Mouse (Mus musculus) forelimb bud, embryonic 11.5 days (tissue): Measurements from ENCODE around the gene Hnrnph3.

Experiments used
- DNase-seq: peaks from one replicate; pipeline ENCODE4 v3.0.0-alpha.2; 2012; ENCODE audit warnings: low read depth, low spot score

The Hnrnph3 gene

DNA sequence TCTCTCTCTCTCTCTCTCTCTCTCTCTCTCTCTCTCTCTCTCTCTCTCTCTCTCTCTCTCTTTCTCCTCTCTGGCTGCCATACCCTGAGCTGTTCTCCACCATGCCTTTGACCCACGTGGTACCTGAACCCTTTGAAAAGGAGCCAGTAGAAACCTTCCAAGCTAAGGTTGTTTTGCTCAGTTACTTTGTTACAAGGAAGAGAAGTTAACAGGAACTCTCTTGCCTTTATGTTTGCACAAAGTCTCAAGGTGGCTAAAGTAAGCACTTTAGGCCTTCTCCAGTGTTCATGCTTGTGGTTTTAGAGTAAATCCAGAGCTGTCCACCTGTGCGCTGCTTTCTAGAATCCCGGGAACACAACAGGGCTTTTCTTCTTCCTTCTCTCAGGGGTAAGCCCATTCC lies 8.2 kb upstream of the Hnrnph3 start:
- no peak for DNase-seq

DNA sequence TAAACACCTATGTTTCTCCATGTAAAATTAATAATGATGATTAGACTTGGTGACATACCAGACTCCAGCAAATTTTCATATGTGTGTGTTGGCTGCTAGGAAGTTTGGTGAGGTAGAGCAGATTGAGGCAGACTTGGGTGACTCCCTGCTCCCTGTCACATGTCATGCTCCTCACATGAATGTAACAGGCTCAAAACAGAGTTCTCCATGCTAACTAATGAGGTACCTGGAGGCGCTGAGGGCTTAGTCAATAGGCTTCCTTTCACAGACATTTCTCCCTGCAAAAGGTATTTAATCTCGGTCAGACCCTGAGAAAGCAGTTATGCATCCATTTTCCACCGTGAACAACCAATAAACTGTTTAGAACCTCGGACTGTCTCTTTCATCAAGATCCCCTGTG lies 4.4 kb upstream of the Hnrnph3 start:
- no peak for DNase-seq

DNA sequence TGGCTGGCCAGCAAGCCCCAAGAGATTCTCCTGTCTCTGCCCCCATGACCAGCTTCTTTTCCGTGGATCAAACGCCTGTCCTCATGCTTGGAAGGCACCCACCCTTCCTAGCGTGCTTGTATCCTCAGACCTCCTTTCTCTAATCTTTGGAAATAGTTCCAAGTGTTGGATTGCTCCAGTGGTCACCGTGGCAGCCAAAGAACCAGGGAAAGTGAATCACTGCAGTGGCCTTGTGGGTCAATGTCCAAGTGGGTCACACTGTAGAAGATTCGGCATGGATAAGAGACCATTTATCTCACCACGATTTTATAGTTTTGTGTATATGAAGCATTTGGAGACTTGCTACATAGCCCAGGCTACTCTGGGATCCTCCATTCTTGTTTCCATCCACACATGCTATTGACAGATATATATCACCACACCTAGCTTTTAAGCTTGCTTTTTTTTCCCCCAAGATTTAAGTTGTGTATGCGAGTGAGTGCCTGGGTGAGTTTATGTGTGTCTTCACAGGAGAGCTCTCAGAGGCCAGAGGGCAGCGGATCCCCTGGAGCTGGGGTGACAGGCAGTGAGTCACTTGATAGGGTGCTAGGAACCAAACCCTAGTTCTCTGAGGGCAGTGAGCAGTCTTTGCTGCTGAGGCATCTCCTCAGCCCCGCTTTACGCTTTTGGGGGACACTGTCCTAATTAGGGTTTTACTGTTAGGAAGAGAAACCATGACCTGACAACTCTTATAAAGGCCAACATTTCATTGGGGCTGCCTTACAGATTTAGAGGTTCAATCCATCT lies 3.6 kb upstream of the Hnrnph3 start:
- DNase-seq = no peak

DNA sequence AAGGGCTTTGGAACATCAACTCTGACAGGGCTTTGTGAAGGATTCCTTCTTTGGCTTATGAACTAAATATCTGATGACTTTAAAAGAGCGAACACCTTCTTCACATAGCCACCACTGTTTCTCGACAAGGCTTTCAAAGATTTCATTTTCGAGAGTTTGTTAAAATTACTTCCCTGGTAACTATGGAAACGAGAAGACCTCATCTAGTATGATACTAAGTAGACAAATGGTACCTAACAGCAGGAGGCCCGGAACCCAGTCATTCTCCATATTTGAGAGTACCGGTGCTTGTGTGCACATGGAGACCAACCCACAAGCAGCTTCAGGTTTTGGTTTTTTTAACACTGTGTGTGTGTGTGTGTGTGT lies 2.8 kb upstream of the Hnrnph3 start:
- DNase-seq = no peak

DNA sequence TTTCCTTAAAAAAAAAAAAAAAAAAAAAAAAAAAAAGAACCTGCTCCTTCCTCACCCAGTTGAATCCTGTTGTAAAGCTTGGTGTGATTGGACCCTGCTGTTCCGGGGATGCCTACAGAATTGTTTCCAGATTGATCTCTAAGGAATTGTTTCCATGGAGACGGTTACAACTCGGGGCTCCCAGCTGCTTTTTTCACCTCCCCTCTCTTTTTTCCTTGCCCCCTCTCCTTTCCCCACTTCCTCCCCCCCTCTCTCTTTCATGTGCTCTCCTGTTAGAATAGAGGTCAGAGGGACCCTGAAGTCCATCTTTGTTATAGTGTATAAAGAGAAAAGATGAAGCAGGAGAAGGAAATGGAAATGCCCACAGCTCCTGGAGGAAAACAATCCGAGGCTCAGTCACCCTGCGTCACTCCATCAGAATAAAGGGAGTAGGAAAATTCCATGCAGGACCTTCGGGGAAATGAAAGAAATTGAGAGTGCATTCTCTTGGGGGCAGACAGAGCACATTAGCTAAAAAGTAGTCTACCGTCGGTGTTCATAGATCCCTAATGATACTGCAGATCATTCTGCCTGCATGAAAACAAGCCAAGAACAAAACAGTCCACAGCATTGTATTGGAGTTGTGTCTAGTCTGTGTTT lies 2.3 kb upstream of the Hnrnph3 start:
- DNase-seq = peak; percentile 68

DNA sequence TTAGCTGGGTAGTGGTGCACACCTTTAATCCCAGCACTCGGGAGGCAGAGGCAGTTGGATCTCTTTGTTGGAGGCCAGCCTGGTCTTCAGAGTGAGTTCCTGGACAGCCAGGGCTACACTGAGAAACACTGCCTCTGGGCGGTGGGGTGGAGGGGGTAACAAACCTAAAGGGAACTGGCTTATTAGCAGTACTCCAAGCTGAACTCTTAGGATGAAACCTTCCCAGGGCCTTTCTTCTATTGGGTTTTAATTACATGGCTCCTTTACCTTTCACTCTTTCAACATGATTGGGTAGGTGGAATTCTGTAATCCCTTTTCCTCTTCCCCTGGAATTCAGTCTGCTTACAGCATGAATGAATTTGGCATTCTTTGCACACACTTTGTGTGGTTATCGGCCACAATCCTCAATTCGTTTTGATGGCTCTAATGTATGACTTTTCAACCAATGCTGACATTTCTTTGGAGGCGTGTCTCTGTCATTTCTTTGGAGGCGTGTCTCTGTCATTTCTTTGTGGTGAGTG lies 1.5 kb upstream of the Hnrnph3 start:
- no peak for DNase-seq

DNA sequence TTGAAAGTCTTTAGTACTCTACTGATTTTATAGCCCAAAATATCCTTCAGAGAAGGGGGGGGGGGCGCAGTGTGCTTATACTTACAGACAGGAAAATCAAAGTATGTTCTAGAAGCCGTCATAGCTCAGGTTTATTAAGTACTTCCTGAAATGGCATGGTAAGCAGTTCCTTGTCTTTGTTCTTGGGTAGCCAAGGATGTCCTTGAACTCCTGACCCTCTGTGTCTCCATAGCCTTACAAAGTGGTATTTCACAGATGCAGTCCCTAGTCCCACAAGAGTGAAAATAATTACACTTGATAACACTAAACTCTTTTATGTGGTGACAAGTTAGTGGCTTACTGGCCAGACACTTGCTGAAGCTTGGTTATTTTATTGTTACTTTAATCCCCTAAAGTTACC lies 999 bp upstream of the Hnrnph3 start:
- no peak for DNase-seq

DNA sequence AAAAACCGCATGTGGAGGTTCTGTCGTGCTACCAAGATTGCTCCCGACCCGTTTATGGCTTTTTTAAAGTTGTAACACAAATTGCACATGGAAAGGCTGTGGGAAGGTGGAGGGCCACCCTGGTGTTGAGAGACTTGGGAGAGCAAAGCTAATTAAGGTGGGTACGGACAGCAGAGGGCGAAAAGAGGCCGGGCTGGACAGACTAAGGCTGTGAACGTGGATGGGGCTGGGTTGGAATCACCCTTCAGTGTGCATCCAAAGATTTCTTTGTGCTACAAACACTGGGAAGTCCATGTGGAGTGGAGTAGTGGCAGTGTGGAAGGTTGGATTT lies 528 bp upstream of the Hnrnph3 start:
- peak; percentile 48 for DNase-seq

DNA sequence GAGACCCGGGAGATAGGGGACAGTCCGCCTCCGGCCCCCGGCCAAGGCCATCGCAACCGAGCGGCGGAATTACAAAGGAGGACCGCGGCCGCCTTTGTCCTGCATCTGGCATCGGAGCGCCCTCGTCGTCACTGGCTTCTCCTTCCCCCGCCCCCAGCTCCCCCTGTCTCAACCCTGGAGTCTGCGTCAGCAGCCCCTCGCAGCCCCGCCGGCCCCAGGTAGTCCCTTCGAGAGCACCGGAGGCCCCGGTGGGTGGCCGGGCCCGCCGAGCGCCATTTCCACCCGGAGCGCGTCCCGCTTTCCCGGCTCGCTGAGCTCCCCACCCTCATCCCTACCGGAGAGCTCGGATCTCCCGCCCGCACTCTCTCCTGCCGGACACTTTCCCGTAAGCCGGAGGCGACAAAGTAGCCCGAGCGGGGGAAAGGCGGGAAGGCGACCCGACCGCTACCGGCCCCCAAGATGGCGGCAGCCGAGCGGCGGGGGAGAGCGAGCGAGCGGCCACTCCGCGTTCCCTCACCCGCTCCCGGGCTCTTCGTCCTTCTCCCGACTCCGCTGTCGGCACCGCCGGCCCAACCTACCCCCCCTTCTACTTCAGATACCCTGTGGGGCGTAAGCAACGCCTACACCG lies 782 bp downstream of the Hnrnph3 start:
- peak; percentile 37 for DNase-seq

DNA sequence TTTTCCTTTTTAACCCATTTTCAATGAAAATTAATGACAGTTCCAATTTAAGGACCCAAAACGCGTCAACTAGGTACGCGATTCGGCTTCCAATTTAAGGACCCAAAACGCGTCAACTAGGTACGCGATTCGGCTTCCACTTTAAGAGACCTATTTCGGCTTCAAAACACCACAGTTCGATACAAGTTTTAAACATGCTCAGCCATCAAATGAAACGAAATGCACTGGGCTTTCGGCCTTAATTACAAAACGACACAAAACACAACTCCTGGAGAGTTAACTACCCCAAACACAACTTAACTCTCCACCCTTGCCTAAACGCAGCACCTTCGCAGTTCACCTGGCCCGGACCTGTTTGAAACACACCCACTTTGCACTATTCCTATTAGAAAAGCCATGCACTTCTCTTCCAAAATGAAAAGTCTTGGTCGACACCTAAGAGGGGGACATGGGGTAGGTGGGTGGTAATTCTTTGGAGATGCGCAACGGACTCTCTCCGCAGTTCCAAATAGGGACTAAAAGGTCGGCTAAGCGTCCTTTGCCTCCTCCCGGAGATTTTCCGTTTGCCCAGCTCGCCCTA lies 1.4 kb downstream of the Hnrnph3 start:
- no peak for DNase-seq

DNA sequence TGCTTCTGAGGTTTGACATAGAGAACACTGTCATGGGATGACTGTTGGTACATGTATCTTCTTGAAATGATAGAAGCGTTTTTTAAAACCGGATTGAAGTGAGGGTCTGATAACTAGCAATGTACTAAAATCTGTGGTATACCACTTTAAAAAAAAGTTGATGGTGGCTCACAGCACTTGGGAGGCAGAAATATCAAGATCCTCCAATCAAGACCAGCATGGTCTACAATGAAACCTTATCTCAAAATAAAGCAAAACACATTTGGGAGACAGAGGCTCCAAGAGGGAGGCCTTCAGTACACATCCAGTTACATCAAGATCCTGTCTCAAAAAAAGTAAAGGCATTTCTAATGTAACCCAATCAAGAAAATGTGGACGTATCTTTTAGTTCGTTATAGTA lies 2.3 kb downstream of the Hnrnph3 start:
- no peak for DNase-seq

DNA sequence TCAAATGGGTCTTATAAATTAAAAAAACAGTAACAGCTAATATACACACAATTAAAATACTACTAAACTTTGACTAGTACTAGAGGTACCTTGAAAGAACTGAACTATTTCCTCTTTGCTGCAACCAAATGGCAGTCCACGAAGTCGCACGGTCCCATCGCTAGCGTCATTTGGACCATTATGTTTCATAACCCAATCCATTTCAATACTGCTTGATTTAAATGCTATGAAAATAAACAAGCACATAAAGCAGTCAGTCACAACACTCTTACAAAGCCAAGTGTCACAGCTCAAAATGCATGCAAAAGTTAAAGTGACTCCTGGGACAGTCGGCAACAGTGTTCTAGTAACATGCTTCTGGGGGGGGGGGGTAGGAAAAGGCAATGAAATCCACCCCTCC lies 4.7 kb downstream of the Hnrnph3 start:
- DNase-seq = no peak

DNA sequence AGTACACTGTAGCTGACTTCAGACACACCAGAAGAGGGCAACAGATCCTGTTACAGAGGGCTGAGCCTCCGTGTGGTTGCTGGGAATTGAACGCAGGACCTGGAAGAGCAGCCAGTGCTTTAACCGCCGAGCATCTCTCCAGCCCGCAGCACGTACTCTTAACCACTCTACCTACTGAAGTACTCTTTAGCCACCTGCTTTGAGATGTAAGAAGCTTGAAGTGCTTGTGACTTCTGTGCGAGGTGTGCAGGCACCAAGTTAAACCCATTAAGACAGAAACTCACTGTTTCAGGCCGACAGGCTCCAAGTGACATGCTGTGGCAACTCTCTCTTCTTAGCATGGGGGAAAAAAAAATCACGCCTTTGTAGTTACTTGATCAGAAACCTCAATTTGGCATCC lies 9.8 kb downstream of the Hnrnph3 start:
- DNase-seq = no peak

DNA sequence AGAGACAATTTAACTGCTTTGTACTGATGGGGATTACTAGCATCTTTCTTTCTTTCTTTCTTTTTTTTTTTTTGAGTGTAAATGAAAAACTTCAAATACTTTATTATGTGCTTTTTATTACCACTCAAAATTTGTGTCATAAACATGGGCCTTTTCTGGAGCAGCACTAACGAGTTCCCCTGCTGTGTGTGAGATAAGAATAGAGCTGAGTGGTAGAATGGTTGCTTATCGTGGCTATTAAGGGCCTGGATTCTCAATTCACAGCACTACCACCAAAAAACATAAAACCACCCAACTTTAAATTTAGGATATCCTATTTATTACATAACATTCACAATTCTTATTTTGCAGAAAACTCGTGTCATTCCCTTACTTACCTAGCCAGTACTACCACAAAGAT lies 10.5 kb downstream of the Hnrnph3 start:
- no peak for DNase-seq

DNA sequence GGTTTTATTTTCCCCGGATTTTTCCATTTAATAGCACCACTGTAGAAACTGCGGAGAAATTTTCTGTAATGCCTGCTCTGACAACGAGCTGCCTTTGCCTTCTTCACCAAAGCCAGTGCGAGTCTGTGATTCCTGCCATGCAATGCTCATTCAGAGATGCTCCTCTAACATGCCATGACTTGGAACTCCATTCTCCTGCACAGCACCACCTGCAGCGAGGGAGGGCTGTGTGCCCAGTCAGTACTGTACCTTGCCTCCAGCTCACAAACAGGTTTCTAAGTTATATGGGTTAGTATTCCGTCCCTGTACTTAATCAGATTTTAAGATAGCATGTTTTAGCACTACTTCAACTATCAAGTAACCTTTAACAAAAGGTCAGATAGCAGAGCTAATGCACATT lies 12.5 kb downstream of the Hnrnph3 start:
- no peak for DNase-seq

DNA sequence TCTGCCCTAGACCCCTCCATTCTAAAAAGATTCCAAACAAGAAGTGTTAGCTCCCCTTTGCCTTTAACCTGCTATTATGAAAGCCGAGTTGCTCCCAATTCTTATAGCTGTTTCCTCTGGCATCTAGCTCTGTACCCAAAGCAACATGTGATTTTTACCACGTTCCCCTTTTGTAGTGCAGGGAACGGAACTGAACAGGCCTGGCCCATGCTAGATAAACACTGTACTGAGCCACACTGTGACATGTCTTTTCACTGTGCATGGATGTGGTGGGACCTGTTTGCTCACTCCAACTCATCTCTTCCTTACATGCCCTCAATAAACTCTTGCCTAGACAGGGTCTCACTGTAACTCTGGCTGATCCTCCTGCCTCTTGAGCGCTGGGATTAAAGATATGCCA lies 13.7 kb downstream of the Hnrnph3 start:
- no peak for DNase-seq

DNA sequence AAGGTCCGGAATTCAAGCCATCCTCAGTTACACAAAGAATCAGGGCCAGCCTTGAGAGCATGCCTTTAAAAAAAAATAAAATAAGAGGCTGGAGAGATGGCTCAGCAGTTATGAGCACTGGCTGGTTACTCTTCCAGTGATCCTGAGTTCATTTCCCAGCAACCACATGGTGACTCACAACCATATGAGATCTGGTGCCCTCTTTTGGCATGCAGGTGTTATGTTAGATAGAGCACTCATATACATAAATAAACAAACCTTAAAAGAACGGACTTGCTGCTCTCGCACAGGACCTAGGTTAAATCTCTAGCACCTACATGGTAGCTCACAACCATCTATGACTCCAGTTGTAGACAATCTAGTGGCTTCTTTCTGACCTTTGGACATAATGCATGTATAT lies 15.8 kb downstream of the Hnrnph3 start:
- no peak for DNase-seq

DNA sequence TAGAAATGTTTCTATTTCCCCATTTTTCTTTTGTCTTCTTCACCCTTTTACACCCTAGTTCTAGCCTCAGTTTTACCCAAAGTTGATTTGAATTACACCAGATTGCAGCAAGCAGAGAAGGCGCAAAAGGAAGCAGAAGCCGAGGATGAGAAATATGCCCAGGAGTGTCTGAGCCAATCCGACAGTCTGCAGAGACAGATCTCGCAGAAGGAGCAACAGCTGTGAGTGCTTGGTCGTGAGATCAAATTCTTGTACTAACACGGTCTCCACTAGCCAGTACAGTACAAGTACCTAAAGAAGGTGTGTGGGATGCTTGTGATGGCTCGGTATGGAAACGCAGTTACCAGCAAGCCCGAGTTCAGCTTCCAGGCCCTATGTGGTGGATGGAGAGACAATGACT lies 19.5 kb downstream of the Hnrnph3 start:
- no peak for DNase-seq

DNA sequence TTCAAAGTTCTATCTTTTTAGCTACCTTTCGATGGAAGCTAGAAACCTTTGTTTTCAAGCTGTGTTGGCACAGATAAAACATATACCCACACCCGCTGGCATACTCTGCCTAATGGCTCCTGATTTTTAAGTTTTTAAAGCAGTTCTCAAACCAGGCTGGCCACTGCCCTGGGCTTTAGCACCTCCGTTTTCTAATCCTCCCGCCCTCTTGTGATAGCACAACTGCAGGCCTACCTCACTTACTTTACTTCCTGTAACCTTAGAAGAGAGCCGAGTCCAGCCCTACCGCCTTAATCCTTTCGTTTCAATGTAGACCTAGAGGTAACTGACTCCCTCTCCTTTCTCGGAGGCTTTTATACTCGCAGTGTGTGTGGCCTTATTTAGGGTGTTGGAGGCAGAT lies 20.8 kb downstream of the Hnrnph3 start:
- DNase-seq = no peak

DNA sequence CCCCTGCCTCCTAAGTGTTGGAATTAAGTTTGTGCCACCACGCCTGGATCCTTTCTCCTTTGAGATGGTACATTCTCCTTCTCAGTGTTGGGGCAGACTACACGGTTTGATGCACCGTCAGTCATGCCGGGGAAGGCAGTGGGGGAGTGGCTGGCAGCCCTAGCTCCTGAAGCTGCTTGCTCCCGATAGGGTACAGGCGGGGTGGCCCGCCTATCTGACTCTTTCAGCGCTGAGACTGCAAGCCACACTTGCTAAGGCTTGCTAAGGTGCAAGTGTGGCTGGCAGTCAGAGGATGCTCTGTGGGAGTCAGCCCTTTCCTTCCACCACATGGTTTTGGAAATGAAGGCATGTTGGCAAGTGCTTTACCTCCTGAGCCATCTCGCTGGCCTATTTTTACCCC lies 23.4 kb downstream of the Hnrnph3 start:
- DNase-seq = no peak

DNA sequence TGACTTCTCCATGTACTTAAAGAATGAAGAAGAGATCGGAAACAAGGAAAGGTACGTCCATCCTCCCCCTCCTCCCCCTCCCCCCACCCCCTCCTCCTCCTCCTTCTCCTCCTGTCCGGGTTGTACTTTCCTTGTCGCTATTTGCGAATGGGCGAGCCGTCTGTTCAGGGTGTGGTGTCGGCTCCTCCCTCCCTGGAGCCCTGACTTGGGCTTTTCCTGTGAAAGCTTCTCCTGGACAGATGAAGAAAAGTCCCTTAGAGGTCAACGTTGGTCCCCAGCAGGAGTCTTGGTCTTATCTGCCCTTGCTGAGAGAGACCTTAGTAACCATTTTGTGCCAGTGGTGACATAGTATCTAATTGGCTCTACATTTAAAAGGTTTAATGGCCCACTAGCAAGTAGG lies 30.0 kb downstream of the Hnrnph3 start:
- DNase-seq = no peak

DNA sequence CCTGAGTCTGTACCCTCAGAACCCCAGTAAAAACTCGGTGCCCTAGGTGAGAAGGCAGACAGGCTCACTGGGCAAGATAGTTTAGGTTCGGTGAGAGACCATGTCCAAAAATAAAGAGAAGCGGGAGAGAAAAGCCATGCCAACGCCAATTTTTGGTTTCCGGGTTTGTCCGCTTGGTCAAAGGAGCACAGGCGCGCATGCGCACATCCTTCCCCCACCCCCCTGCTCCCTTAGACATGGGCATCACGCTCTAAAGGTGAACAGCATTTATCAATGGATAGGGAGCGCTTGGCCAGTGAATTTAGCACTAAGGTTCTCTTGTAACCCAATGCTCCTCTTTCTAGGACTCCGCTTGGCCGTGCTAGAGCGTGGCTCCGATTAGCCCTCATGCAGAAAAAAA lies 33.4 kb downstream of the Hnrnph3 start:
- DNase-seq = no peak

DNA sequence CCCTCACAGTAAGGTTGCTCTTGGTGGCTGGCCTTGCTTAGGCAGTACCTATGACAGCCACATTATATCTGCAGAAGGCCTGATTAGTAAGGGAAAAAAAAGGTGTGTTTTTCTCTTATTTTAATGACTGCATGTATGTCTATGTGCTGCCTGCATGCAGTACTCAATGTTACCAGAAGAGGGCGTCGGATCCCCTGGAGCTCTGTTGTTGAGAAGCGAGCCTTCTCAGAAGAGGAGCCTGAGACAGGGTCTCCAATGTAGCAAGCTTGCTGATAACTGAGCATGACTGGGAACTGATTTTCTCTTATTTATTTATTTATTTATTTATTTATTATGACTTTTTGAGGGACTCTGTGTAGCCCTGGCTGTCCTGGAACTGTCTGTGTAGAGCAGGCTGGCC lies 36.7 kb downstream of the Hnrnph3 start:
- DNase-seq = peak; percentile 46
